Mouse (Mus musculus) neural tube, embryonic 10.5 days (tissue): ENCODE measurements around the gene Lgals4.

Source experiments
- DNase-seq: peaks from one replicate; pipeline ENCODE4 v3.0.0-alpha.2; 2017; ENCODE audit warnings: low spot score; ENCODE audit errors: extremely low spot score

Gene Lgals4

DNA sequence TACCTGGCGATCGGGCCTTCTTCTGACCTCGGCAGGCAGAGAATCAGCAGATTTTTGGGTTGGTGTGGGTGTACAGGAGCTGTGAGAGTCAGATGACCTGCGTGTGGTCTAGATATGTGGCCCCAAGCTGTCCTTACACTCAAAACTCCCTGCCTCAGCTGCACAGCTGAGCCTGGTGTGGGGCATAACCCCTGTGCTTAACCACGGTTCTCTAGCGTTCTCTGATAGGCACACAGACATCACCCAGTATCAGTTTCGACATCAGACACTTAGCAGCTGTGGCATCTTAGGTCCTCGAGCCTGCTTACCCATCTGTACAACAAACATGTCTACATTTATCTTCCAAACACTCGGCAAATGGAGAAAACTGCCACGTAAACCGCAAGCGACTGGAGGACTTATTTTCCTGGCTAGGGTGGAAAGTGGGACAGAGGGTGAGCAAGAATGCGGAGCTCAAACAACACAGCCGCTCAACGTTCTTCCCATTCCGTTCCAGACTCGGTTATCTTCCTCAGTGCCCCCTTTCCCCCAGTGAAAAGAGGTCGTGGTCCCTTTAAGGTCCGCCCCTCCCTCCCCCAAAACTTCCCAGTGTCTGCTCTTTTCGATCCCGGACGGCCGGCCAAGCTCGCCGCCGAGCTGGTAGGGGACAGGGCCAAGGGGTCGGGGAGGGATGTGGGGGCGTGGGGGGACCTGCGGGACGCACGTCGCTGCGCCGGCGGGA lies 25.3 kb upstream of the Lgals4 start, which contains the start of gene Hnrnpl:
Gene Hnrnpl, plus strand, starts transcription at position 321 of the 721 bp plus-strand sequence.
- DNase-seq: no peak

DNA sequence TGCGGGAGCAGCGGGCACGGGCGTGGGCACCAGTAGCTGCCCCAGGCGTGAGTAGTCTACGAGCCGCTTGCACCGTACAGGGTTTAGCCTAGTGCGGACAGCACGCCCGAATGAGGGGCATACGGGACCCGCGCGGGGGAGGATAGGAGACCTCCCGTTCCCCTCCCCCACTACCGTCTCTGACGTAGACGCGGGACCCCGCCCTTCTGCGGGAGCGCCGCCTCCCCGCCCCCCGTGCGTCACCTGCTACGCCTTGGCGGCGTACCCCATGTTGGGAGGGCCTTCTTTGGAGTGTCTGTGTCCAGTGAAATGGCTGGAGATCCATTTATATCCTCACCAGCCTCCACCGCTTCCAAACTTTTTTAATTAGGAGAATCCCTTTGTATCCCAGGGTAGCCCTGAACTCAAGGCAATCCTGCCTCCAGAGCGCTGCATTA lies 24.7 kb upstream of the Lgals4 start:
- DNase-seq: peak; percentile 97

DNA sequence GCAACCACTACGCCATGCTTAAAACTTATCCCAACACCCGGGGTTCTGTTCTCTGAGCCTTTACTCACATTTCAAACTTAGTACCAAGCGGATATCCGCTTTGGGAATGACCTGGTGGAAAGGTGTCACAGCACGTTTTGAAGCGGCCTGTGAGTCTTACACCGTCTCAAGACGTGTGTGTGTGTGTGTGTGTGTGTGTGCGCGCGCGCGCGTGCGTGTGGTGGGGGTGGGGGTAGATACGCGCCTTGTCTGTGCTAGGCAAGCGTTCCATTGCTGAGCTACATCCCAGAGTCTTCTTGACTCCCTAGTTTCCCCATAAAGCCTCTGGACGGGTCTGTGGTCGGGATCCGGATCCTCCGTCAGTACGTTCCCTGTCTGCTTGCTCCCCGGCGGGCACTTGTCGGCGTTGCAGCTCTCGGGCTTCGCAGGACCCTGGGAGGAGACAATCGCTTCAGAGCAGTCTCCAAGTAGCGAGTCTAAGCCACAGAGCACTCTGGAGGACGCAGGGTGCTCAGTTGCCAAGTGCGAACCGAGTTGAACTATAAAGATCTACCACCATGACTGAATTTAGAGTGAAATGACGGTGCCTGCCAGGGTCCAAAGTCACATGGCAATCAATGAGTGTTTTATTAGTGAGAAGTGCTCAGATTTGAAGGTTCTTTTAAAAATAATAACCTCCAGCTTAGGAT lies 24.1 kb upstream of the Lgals4 start:
- peak; percentile 82 for DNase-seq

DNA sequence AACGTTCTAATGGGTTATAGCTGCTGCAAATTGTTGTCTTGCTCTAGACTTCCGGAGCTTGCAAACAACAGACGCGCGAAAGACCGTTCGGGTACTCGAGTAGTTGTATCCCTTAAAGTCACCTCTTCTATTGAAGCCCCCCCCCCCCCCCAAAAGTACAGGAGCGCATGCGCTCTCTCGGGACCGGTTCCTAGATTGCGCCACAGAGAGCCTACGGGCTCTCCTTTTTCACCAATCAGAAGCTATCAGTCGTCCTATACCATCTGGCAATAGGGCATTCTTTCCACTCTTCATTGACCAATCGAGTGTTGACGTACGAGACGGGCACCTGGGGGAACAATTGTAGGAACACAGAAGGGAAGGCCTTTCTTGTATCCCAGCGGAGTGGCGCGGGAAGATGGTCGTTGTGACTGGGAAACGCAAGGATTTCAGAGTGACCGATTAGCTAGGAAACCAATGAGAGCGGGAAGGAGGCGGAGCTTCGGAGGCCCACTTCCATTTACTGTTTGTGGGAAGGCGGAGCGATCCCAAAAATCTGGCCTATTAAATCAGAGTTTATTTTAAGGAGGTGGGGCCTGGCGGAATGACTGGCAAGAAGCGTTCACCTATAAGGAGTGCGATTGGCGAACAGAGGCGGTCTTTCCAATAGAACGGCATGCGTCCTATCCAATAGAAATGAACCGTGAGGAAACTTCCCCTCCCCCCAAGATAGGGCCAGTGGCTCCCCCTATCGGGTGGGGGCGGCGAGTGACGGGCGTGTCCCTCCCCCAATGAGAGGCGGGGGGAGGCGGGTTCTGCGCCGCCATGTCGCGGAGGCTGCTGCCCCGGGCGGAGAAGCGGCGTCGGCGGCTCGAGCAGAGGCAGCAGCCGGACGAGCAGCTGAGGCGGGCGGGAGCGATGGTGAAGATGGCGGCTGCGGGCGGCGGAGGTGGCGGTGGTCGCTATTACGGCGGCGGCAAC lies 23.3 kb upstream of the Lgals4 start:
- DNase-seq: peak; percentile 96

DNA sequence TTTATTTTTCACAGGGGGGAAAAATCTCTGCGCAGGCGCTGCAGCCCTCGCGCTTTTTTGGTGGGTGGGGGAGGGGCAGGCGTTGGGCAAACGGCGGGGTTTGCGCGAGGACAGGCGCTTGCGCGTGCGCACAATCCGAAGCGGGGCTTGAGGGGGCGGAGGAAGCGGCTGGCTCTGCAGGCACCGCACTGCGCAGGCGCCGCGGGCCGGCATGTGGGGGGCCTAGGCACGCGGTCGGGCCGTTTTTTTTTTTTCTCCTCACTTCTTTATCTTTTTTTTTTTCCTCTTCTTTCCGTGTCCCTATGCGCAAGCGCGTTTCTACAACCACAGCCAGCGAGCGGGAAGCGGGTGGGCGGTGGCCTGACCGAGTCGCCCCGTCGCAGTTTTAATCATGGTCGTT lies 22.4 kb upstream of the Lgals4 start:
- DNase-seq: peak; percentile 93

DNA sequence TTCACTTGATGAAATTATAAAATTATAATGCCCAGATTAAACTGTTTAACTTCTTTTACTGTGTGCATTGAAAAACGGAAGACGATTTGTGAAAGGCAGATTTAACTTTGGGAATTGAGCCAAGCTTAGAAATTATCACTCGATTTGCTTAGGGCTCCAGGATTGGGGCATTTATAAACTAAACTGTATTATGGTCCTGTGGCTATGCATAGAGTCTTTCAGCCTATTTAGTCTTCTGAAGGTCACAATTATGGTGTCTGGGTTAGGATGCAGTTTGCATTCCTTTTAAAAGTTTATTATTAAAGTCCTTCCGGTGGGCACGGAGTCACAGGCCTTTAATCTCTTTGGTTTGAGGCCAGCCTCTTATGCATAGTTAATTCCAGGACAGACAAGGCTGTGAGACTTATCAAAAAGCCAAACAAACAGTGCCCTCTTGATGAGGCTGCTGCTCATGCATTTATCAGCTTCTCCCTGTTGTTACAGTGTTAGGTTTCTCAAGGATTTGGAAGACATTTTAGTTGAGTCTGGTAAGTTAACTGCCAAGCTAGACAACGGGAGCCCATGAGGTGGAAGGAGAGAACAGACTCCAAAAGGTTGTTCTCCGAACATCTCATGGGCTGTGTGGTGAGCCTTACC lies 21.9 kb upstream of the Lgals4 start:
- DNase-seq: no peak

DNA sequence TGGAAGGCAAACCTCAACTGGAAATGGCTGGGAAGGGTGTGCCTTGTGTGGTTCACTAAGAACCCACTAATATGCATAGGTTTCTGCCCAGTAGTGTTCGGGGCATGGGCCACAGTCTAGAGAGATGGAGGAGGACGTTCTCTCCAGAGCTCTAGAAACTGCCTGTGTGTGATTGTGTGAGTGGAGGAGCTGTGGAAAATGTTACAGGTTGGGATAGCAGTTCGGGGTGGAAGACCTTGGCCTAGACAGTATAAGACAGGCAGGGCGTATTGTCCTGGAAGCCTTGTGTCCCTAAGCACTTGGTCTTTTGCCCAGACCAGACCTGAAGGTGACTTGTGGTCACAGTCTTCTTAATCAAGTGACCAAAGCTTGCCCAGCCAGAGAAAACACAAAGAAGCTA lies 21.2 kb upstream of the Lgals4 start:
- DNase-seq: no peak

DNA sequence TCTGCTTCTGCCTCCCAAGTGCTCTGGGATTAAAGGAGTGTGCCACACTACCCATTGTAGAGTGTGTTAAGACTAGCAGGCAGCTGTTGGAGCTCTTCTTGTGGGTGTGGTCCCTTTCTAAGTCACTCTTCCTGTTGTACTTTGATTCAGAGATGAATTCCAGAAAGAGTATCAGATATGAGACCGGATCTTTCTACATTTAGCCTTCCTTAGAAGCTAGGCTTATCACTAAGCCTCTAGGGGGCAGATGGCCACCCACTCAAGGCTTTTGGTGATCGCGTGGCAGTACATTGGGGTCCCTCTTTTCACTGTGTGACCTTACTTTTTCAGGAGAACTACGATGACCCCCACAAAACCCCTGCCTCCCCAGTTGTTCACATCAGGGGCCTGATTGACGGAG lies 20.7 kb upstream of the Lgals4 start:
- DNase-seq: no peak

DNA sequence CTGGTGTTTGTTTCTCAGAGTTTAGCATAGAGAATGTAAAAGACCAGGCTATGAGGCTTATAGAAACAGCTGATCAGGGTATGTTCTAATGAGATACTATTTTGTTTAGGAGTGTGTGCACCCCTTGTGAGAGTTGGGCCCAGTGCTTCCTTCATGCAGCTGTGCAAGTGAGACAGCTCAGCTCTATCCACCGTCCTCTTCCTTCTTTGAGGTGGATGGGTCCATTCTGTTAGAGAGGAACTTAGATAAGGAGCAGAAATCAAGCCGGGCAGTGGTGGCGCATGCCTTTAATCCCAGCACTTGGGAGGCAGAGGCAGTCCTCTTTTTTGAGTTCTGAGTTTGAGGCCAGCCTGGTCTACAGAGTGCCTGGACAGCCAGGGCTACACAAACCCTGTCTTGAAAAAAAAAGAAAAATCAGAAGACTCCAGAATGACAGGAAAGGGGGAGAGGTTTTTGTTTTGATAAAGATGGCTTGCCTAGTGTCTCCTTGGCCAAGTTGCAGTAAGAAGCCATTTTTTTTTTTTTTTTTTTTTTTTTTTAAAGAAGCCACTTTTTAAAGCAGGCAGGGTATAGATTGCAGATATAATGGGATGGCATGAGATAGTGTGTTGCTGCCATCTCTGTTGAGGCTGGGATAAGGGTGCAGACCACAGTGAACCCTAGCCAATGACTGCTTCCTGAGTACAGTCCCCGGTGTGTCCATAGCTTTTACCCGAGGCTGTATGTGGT lies 19.2 kb upstream of the Lgals4 start:
- no peak for DNase-seq

DNA sequence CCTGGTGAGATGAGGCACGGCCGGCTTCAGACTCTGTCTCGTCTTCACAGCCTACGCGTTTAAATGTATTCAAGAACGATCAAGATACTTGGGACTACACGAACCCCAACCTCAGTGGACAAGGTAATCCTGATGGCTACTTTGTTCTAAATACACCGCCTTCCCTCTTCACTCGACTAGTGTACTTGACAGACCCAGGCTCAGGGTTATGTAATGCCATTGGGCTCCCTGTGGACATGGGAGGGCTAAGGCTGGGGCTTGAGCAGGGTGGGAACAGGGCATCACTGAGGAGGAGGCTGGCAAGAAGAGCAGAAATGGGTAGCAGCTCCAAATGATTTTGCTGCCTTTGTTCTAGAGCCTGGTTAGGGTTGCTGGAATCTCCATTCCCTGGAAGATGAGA lies 18.4 kb upstream of the Lgals4 start:
- no peak for DNase-seq

DNA sequence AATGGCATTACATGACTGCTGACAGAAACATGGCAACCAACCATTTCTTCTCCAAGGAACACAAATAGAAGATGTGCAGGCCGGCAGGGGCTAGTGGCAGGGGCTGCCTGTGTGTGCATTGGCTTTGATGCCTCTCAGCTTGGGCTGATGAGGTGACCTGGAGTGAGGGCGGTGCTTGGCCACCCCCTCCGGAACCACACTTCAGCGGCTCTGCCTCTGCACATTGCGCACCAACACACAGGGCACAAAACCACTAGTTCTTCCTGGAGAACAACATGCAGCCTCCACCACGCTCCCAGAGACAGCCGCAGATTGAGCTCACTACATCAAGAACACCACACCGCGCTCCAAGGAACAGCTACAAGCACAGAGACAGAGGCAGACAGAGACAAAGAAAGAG lies 17.5 kb upstream of the Lgals4 start:
- DNase-seq: no peak

DNA sequence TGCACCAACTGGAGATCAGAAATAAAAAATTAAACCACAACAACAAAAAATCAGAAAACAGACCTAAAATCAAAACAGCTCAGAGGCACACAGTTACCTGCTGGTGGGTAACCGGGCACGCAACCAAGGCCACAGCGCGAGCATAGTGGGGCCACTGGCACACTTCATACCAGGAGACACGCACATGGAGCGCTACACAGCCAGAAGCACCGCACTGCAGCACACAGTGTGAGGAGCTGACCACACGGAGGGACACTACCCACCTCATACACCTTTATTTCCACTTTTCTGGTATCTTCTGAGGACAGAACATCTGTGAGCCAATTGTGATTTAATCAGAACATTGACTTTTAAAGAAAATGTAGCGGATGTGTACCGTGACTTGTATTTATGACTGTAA lies 16.7 kb upstream of the Lgals4 start:
- DNase-seq: no peak

DNA sequence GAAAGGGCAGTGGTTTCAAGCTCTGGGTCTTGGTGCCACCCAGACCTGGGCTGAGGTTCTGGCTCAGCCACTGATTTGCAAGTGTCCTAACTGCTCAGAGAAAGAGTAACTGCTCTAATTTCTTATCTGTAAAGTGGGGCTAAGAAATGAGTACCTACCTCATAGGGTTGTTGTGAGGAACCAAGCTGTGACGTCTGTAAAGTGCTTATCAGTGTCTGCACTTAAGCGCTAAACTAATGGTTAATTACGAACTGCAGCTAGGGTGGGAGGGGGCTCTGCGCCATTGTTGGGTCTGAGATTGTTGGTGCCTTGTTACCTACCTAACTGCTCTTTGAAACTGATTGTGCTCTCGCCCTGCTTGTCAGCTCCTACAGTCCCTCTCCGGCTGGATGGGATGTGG lies 16.1 kb upstream of the Lgals4 start:
- DNase-seq: no peak

DNA sequence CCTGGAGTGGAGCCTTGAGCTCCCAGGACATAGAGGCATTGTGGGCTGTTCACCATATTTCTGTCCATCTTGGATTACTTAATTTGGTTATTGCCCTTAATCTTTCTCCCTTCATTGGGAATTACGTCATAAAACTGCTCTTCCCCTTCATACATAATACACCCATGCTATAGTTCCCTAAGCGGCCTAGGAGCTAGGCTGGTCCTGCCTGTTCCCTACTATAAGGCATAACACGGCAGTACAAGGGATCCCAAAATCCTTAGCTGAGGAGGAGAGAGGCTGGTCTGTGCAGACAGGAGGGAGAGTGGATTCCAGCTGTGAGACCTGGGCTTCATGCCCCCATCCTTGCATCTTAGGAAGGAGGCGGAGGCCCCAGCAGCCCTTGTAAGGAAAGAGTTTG lies 15.7 kb upstream of the Lgals4 start:
- DNase-seq: no peak

DNA sequence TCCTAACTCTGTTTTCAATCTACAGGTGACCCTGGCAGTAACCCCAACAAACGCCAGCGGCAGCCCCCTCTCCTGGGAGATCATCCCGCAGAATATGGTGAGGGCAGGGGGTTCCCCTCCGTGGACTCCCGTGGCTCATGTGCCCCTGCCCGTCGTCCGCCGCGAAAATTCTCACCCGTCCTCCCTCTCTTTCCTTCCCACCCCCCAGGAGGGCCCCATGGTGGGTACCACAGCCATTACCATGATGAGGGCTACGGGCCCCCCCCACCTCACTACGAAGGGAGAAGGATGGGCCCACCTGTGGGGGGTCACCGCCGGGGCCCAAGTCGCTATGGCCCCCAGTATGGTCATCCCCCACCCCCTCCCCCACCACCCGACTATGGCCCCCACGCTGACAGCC lies 15.2 kb upstream of the Lgals4 start:
- no peak for DNase-seq

DNA sequence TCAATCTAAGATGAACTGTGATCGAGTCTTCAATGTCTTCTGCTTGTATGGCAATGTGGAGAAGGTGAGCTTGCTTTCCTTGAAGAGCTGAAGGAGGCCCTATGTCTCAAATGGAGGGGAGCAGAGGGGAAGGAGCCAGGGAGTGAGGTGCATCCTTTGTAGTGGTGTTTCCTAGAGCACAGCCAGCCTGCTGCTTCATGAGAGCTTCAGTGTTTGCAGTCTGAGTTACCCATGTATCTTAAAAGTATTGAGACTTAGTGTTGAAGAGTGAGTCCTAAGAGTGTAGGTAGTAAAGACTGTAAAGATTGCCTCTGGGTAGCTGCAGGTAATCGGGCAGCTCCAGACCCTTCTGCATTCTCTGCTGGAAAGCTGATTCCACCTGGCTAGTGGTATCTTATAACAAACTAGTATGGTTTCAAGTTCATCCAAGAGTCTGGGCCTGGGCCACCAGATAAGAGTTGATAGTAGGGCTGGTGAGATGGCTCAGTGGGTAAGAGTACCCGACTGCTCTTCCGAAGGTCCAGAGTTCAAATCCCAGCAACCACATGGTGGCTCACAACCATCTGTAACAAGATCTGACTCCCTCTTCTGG lies 14.7 kb upstream of the Lgals4 start:
- no peak for DNase-seq

DNA sequence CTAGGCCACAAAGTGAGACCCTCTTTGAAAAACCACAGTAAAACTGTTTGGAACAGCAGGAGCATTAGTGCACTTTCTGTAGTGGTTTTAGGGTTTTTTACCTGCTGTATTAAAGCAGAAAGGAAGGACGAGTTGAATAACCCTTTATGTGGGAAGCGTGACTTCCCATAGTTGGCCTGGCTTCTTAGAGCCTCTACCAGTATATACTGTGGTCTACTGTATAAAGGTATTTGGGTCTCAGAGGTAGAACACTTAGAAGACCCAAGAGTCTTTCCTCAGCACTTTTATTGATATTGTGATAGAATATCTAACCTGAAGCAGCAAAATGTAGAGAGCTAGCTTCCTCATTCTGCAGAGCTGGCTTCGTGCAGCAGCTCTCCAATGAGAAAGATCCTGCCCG lies 14.1 kb upstream of the Lgals4 start:
- DNase-seq: no peak

DNA sequence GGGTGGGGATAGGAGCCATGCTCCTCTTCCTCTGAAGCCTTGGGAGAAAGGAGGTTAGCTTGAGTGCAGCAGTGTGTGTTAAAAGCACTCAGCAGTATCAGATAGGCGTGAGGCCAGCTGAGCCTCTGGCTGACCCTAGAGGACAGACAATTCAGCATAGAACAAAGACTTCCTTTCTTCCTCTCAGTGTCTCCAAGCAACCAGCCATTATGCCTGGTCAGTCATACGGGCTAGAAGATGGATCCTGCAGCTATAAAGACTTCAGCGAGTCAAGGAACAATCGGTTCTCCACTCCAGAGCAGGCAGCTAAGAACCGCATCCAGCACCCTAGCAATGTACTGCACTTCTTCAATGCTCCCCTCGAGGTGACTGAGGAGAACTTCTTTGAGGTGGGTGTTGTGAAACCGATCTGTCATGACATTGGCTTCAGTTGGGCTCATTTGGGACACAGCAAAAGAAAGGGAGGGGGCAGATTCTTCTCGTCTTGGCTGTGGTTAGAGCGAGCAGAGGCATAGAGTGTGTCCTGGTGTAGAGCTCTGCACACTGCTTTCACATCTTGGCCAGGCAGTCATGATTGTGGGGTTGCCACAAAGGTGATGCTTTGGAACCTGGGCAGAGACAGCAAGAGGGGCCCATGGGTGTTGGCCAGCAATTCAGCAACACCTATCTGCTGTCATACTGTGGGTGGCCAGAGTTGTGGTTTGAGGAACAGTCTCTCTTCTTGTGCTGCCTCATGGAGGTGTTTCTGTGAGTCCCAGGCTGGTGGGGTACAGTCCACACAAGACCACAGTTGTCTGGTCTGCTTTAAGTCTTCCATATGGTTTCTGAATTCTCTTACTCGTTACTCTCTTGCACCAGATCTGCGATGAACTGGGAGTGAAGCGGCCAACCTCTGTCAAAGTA lies 13.0 kb upstream of the Lgals4 start:
- peak; percentile 58 for DNase-seq

DNA sequence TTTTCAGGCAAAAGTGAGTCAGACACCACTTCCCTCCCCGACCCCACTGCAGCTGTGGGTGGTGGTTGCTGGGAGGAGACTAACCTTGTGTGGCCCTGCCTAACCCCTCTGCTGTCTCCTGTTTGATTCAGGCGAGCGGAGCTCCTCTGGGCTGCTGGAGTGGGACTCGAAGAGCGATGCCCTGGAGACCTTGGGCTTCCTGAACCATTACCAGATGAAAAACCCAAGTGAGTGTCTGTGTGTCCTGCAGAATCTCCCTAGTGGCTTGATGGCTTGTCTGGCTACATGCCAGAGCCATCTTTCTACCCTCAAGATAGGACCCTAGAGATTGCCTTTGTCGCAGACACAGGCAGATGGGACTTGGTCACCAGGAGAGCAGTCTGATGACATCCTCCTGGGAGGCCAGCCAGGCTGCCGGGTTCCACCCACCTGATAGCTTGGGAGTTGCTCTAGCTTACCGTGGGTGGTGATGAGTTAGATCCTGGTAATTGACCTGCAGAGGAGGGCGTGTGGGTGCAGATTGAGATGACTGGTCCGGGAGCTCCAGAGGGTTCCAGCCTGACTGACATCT lies 12.3 kb upstream of the Lgals4 start:
- DNase-seq: no peak
